Mouse (Mus musculus) urinary bladder, postnatal 4 days (tissue): Measurements from ENCODE around the gene Pccb.

Experiments
- DNase-seq, 2 experiments: peaks; one replicate each; pipeline ENCODE4 v3.0.0; 2021 to 2022; ENCODE audit warnings: low spot score in 2 of 2

Pccb gene

DNA sequence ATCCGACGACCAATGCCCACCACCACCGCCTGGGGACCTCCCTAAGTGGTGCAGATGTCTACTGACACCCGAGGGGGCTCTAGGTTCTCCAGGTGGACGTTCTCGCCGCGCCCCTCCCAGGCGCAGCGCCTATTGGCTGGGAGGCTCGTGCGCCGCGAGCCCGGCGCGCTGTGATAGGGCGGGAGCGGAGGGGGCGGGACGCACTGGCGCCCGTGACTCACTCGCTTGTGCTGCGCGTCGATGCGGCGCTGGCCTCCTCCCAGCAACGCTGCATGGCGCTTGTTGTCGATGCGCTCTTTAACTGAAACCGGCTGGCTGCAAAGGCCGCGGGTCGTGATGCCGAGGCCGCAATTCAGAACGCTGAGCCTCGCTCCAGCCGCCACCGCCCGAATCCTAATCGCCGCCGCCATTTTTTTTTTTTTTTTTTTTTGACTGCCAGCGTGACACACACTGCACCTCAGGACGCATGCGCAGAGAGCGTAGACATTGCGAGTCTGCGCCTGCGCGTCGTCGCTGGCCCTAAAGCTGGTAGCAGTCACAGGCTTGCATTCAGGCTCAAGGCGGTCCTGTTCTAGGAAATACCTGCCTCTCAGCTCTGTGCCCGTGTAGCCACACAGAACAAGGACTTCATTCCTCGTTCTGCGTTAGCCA is at the start of gene Pccb:
Pccb (minus strand) TSS at position 451 of the 651 bp plus-strand sequence.
- peak; percentile 93 to 95 for DNase-seq

DNA sequence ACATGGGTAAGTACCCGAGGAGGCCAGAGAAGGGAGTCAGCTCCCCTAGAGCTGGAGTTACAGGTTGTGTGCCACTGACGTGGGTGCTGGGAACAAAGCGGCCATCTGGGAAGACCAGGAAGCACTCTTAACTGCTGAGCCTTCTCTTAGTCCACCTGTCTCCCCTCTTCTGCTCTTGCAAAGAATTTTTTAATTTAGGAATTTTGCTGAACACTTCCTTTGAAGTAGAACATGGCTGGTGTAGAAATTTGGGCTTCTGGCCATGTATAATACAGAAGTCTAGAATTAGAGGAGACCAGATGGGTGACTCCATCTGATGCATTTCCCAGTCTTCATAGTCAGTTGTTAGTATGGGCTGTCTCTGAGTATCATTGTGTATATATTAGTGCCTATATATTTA is 49.0 kb upstream of the Pccb start:
- no peak for DNase-seq

DNA sequence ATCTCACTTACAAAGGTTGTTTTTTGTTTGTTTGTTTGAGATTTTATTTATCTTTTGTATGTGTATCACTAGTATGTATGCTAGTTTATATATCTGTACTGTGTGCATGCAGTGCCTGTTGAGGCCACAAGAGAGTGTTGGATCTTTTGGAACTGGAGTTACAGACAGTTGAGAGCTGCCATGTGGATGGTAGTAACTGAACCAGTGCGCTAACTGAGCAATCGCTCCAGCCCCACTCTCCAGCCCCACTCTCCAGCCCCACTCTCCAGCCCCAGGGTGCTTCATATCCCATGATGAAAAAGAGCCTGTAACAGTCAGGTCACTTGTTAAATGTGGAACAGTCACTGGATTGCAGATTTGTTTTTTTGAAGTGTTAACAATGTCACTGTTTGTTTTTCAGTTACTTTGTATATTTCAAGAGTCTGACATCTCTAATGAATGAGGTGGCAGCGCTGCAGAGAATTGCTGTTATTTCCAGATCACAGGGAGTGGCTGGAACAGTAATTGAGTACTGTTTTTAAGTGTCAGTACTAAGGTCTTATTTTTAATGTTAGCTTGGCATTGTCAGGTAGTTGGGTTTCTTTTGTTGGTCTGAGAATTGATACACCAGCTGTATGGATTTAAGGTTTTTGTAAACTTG is 45.5 kb upstream of the Pccb start:
- DNase-seq: no peak

DNA sequence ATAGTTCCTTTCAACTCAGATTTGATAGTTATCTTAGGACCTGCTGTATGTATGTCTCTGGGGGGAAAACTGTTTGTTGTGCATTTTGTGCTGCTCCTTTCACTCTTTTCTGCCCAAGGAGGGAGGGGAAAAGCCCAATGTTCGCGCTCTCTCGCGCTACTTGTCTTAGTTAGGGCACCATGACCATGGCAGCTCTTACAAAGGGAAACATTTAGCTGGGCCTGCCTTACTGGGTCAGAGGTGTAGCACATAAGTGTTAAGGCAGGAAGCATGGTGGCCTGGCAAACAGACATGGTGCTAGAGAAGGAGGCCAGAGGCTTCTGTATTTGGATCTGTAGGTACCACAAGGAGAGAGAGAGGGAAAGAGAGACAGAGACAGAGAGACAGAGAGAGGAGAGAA is 43.9 kb upstream of the Pccb start:
- no peak for DNase-seq

- DNase-seq: no peak
Observed at GRCm38 (mm10) chr9:101077486-101077885, 42.8 kb upstream of the Pccb start.

DNA sequence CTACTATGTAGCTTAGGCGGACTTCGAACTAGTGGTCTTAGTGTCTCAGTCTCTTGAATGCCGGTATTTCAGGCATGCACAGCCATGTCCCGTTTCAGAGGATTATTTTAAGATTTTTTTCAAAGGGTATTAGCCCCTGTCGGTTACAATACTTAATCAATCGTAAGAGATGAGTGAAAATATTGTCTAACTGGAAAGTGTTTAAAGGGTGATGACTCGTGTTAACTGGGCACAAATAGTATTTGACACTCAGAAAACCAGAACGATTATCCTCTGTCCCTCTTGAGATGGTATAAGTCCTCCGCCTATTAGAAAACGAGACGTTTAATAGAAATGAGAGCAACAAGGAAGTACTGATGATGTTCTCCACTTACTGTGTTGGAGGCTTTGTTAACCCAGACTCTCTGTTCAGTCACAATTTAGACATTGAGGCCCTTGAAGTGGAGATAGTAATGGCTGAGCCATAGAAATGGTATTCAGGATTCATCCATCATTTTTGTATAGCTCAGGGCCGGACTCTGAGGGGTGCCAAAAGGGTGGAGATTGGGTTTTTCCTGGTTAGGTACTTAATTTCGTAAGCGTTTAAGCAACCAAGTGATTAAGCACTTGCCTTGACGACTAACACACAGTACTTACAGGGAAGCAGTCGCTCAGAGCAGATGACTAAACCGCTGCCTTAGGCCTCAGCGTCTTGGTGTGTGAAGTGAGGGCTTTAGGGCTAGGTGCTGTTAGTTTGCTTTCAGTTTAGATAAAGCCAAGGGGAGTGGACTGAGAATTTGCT is 41.6 kb upstream of the Pccb start:
- no peak for DNase-seq

DNA sequence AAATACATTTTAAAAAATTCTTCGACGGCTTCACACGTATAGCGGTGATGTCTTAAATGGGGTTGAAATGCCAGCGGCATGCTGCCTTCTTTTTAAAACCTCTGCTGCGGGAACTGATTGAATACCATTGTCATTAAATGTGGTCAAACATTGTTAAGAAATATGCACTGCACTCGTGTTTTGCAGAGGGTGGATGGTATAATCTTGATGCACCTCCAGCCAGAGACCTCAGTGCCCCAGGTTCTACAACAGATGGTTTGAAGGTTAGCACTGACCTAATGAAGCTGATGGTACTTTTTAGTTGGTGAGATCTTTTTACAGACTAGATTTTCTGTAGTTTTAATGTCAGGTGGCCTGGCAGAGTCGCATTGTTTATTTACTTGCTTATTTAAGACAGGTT is 41.0 kb upstream of the Pccb start:
- DNase-seq: no peak

DNA sequence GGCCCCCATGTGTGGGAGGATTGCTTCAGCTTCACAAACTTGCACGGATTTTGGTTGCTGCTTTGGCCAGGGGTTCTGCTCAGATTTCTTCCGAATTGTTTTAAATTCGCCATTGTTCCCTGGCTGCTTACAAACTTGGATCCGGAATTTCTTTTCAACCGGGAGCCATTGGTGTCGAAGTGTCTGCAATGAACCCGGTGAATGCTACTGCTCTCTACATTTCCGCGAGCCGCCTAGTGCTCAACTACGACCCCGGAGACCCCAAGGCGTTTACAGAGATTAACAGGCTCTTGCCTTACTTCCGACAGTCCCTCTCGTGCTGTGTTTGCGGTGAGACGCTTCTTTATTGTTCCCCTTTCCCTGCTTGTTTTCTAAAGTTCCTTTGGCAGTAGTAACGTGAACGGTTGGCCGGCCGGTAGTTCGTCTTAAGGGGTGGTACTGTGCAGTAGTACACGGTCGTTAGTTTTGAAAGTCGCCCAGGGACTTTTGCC is 40.4 kb upstream of the Pccb start:
- no peak for DNase-seq

GRCm38 (mm10) chr9:101074332-101075021 is 39.8 kb upstream of the Pccb start:
- DNase-seq: peak; percentile 81 to 82

GRCm38 (mm10) chr9:101073987-101074331 is 39.3 kb upstream of the Pccb start, which contains the start of gene Msl2:
Gene Msl2, plus strand, starts transcription at chr9:101074101.
- no peak for DNase-seq

GRCm38 (mm10) chr9:101073041-101073986 is 38.6 kb upstream of the Pccb start:
- DNase-seq: peak; percentile 99

- DNase-seq: no peak
Observed at GRCm38 (mm10) chr9:101072506-101072905, 37.8 kb upstream of the Pccb start.

GRCm38 (mm10) chr9:101069781-101070180 is 35.1 kb upstream of the Pccb start:
- no peak for DNase-seq

- no peak for DNase-seq
Observed at GRCm38 (mm10) chr9:101065076-101065602, 30.4 kb upstream of the Pccb start.

GRCm38 (mm10) chr9:101062253-101062780 is 27.6 kb upstream of the Pccb start:
- DNase-seq: no peak

GRCm38 (mm10) chr9:101061035-101061434 is 26.3 kb upstream of the Pccb start:
- DNase-seq: no peak

GRCm38 (mm10) chr9:101057156-101057555 is 22.5 kb upstream of the Pccb start:
- DNase-seq: no peak

DNA sequence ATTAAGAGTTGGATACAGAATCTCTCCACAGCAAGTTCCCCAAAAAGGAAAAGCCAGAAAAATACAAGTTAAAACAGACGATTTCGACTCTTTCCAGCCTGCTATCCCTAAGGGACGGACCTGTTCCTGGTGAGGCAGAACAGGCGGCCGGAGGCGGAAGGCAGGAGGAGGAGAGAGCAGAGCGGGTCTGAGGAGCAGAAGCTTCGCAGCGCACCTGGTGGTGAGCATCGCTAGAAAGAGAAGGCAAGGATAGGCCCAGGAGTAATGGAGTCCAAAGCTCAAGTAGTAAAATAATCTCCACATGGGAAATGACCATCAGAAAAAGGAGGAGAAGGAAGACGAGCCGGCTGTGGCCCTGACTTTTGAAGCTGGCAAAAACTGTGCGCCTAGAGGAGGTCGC is 18.6 kb upstream of the Pccb start:
- no peak for DNase-seq

DNA sequence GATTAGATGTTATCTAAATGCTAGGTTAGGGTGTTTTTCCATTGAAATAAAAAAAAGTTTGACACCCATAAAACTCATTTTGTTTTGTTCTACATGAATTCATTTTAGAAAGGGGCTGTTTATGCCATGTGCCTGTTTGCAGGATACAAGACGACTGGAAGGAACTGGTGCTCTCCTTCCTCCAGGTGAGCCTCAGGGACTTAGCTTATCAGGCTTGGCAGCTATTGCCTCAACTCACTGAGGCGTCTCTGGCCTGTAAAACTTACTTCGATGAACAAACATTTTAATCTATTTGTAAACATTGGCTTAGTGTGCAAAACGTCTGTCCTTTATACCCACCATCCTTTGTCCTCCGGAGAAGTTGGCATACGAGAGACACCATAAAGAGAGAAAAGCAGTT is 18.0 kb upstream of the Pccb start:
- no peak for DNase-seq

DNA sequence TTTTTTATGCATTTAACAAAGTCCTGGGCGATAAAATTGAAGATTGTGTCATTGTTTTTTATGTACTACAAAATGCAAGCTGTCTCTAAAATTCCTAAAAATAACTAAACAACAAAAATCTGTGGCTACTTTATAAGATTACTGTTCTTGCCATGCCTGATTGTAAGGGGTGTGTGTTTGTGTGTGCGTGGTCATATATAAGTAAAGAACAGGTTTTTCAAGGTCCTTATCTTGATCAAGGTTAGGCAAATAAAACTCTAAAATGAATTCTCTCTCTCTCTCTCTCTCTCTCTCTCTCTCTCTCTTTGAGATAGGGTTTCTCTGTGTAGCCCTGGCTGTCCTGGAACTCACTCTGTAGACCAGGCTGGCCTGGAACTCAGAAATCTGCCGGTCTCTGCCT is 17.3 kb upstream of the Pccb start:
- DNase-seq: no peak
